Mouse (Mus musculus) adrenal gland, postnatal 4 days (tissue): ENCODE measurements around the gene Prkca. TPM values are rescaled to one million over a fixed set of nuclear protein-coding genes. Genes with fewer than 3 reads are reported as not detected.

Experiments used
- DNase-seq, 2 experiments: peaks; one replicate each; pipeline ENCODE4 v3.0.0; 2021 to 2022; ENCODE audit warnings: low spot score in 2 of 2, mixed read lengths in 2 of 2
- total RNA-seq, 2 experiments: library from RNA; stranded (reverse); gene quantifications; 2 replicates each; pipeline ENCODE4 v1.2.3; 2021

The Prkca gene
- total RNA-seq, 2 experiments from 2014 or later: 10.9 to 18.1 TPM

- DNase-seq: no peak
Observed at GRCm38 (mm10) chr11:108176715-108177114, 167.0 kb downstream of the Prkca start.

DNA sequence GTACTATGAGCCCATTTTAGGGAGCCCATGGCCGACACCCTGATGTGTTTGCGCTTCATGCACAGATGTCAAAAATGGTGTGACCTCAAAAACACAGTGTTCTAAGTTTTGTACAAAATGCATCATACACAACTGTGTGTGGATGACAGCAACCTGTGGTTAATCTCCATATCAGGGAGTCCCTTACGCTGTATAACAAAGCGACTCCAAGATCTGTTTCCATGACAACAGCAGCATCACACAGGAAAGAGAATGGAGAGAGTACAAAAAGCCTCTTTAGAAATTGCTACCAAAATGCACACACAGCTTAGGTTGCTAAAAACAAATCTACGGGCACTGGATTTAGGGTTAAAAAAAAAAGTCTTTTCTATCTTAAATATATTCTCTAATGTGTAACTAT lies 171.8 kb downstream of the Prkca start:
- no peak for DNase-seq

- DNase-seq: no peak
Observed at GRCm38 (mm10) chr11:108171260-108171659, 172.5 kb downstream of the Prkca start.

DNA sequence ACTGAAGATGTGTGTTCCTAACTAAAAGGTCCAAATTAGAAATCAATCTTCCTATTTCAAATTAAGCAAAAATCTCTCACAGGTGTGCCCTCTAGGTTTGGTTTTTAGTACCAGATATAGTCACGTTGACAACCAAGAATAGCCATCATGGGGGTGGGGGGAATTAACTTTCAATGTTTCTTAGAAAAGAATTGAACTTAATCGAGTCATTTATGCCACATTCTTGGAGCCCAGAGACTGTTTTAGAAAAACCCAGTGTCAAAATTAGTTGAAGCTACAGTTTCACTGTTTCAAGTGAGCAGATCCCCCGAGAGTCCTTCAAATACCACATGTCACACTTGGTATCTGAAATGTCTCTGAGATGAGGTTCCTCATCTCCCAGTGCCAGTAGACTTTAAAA lies 173.6 kb downstream of the Prkca start:
- no peak for DNase-seq

GRCm38 (mm10) chr11:108165725-108166124 lies 178.0 kb downstream of the Prkca start:
- DNase-seq: no peak

GRCm38 (mm10) chr11:108162639-108163038 lies 181.1 kb downstream of the Prkca start:
- DNase-seq: no peak

DNA sequence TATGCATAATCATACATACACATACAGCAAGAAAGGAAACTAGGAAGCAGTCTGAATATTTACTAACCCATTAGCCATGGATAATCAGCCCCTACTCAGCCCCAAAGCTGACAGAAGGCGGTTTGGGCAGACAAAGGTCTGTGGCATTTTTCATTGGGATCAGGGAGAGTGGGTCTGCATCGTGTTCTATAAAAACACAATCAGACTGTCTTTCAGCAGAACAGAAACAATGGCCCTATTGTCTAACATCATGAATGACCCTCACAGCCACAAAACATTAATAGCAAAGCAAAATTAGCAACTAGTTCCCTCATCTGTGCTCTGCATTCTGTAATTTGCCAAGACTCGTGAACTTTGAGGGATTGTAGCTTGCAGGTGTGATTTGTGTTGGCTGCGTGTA lies 181.6 kb downstream of the Prkca start:
- DNase-seq: no peak

GRCm38 (mm10) chr11:108160056-108160455 lies 183.7 kb downstream of the Prkca start:
- DNase-seq: no peak

DNA sequence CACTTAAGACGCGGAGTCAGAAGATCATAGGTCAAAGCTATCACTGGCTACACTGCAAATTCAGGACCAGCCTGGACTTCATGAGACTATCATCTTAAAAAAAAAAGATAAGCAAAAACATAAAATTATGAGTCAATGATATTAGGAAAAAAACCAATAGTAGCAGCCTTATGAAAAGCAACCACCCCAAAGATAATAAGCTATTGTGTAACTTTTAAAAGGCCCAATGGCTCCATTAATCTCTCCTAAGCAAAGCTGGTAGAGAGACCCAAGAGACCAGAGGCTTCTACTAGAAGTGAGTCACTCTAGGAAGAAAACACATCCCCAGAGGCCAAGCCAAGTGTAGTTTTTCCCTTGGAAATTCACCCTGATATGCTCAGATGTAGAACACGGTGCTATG lies 185.7 kb downstream of the Prkca start:
- no peak for DNase-seq

GRCm38 (mm10) chr11:108157074-108157473 lies 186.7 kb downstream of the Prkca start:
- no peak for DNase-seq

- DNase-seq: no peak
Observed at GRCm38 (mm10) chr11:108156107-108156506, 187.6 kb downstream of the Prkca start.

- DNase-seq: no peak
Observed at GRCm38 (mm10) chr11:108155088-108155580, 188.6 kb downstream of the Prkca start.

- no peak for DNase-seq
Observed at GRCm38 (mm10) chr11:108153997-108154841, 189.5 kb downstream of the Prkca start.

- DNase-seq: no peak
Observed at GRCm38 (mm10) chr11:108152591-108152990, 191.1 kb downstream of the Prkca start.

GRCm38 (mm10) chr11:108150410-108150809 lies 193.3 kb downstream of the Prkca start:
- DNase-seq: no peak

- DNase-seq: no peak
Observed at GRCm38 (mm10) chr11:108149187-108149586, 194.5 kb downstream of the Prkca start.

DNA sequence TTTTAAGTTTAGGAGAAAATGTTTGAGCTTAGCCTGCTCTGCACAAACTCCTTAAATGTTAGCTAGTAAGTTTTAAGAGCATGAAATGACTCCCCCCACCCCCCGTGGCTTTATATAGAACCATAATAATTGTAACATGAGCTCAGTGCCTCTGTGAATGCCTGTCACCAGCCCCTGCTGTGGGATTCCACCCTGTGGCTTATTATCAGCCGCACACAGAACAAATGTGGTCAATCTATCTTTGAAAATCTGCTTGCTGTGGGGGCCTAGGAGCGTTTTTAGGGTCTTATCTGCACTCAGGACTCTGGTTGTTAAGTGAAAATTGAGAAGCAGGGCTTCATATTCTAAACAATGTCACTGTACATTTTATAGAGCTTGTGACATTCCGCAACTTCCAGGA lies 195.2 kb downstream of the Prkca start:
- DNase-seq: no peak

DNA sequence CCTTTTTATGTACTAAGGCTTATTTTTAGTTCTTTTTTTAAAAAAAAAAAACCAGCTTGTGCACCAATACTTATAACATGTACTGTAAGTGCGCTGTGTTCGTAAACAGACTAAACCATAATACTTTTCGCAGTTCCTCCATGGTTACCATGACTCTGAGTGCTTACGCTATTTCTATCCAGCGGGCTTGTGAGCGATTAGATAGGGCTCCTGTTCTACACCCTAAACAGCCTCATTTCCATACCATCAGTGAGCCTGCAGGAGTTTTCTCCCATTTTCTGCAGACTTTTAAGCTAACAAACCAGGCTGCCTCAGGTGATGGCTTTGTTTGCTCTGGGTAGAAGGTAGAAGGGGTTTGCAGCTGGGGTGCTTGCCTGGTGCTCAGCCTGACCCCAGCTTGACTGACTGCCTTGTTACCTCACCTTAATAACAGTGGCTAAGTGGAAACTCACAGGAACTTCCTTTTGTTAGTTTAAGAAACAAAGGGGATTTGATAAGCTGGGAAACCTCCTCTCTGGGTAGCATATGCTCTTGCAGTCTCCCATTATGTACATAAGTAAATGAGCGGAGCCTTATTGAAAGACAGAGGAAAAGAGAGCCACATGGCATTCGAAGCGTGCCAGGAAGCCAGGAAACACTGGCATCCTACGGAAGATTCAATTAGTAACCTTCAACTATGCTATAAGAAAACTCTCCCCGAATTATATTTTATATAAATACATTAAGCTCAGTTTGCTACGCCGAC lies 197.8 kb downstream of the Prkca start:
- DNase-seq: no peak

DNA sequence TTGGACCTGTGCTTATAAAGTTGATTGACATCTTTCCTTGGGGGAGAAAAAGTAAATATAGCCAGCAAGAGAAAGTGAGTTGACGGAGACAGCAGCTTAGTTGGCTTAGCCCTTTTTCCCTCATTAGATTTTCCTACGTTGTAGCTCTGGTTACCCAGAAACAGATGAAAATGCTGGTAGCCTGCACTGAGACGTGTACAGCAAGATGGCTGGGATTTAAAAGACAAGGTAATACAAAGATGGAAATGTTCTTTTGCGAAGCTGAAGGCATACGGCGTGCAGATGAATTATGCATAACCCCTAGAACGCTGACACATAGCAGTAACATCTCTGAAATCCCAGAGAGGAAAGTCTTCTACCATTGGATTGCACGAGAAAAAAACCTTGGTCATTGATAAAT lies 198.6 kb downstream of the Prkca start:
- no peak for DNase-seq

DNA sequence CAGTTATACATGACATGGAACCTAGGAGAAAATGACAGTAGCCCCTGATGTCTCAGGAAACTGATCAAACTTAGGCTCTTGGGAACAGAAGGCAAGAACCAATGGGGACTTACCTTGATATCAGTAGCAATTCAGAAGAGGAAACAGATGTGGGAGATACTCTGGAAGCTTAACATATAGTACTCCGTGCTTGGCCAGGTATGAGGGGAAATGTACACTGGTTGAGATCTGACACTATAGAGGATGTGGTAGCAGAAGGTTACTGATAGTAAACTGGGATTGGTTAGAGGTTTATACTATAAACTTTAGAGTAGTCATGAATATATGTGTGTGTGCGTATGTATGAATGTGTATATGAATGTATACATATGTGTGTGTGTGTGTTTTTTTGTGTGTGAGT lies 200.0 kb downstream of the Prkca start:
- no peak for DNase-seq

DNA sequence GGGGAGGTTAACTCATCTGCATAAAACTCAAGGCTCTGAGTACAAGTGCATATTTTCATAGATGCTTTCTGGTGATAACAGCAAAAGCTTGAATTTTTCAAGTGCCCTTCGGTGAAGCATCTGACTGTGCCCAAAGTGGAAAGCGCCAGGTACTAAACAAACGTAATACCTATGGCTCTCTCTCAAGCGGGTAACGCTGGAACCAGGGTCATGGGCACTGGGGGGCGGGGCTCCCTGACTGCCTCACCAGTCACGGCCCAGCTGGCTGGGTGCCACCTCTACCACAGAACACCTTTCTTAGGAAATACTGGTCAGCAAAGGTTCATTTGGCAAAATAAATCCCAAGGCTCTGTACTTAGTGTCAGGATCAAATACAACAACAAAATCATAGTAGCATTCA lies 203.7 kb downstream of the Prkca start:
- DNase-seq: no peak

- no peak for DNase-seq
Observed at GRCm38 (mm10) chr11:108136341-108136740, 207.4 kb downstream of the Prkca start.
